Mouse (Mus musculus): Measurements from ENCODE around the gene Sh3bp2. TPM values are rescaled to one million over a fixed set of nuclear protein-coding genes. Genes with fewer than 3 reads are reported as not detected.

The Sh3bp2 gene
- polyA plus RNA-seq, 1 experiment from 2014 or later = 25.9 TPM

GRCm38 (mm10) chr5:34604576-34604975 is 78.9 kb downstream of the Sh3bp2 start:
- no peak overlapping the region for H3K4me2 ChIP-seq
- H3K9me3 ChIP-seq = no peaks in the 10 kb centered on the region
- peaks cover 24% of the 10 kb centered on the region; the same call in 1 of the 2 replicates for H3K36me3 ChIP-seq (replicated peaks)
- no peak overlapping the region for H3K4me3 ChIP-seq
- 95% methylated on average over 5 of the region's 5 CpGs for WGBS
- H3K27me3 ChIP-seq (replicated peaks) = no peaks in the 10 kb centered on the region
- H3K9ac ChIP-seq = no peak overlapping the region
- no peaks in the 10 kb centered on the region for H3K4me1 ChIP-seq
- no peak overlapping the region for H3K27ac ChIP-seq
- no peak for ATAC-seq (replicated peaks)

- no peak for ATAC-seq (replicated peaks)
- no peaks in the 10 kb centered on the region for H3K27me3 ChIP-seq (replicated peaks)
- no peaks in the 10 kb centered on the region for H3K4me1 ChIP-seq
- no peaks in the 10 kb centered on the region for H3K9me3 ChIP-seq
- H3K9ac ChIP-seq = no peak overlapping the region
- H3K4me2 ChIP-seq = no peak overlapping the region
- 87% methylated on average over 8 of the region's 8 CpGs for whole genome bisulfite sequencing
- no peak overlapping the region for H3K27ac ChIP-seq
- peaks cover 38% of the 10 kb centered on the region for H3K36me3 ChIP-seq (replicated peaks)
- no peak overlapping the region for H3K4me3 ChIP-seq
Measured at GRCm38 (mm10) chr5:34607100-34607880, 81.7 kb downstream of the Sh3bp2 start.

GRCm38 (mm10) chr5:34608226-34608625 is 82.6 kb downstream of the Sh3bp2 start:
- 85% methylated on average over 3 of the region's 3 CpGs for WGBS
- ATAC-seq (replicated peaks) = no peak
- Histone ChIP-seq H3K4me2 (no peak overlapping the region), H3K9ac (no peak overlapping the region), H3K27me3 (replicated peaks) (no peaks in the 10 kb centered on the region), H3K9me3 (no peaks in the 10 kb centered on the region), H3K4me3 (no peak overlapping the region), H3K36me3 (replicated peaks) (peaks cover 42% of the 10 kb centered on the region), H3K27ac (no peak overlapping the region), H3K4me1 (no peaks in the 10 kb centered on the region)

- 93% methylated on average over 4 of the region's 4 CpGs for WGBS
- Histone ChIP-seq H3K4me1 (no peaks in the 10 kb centered on the region), H3K4me2 (no peak overlapping the region), H3K27me3 (replicated peaks) (no peaks in the 10 kb centered on the region), H3K27ac (no peak overlapping the region), H3K9me3 (no peaks in the 10 kb centered on the region), H3K9ac (no peak overlapping the region), H3K4me3 (no peak overlapping the region), H3K36me3 (replicated peaks) (peaks cover 53% of the 10 kb centered on the region)
- ATAC-seq (replicated peaks) = no peak
Measured at GRCm38 (mm10) chr5:34609966-34610365, 84.3 kb downstream of the Sh3bp2 start.

Small RNA genes within 50 kb of the gene (microRNA-seq; reads per million reads assigned to microRNA genes)
- gene Mir7036b = 0.74 reads per million

Other genes starting within 250 kb of the Sh3bp2 start
- 4.7 and 6.1 TPM in 2 replicates for gene Zfyve28, start 237.4 kb upstream of the Sh3bp2 start, polyA plus RNA-seq (2015; fragmentation: Nextera tagmentation; extraction: Ambion mirVana)
- gene Cfap99, start 237.2 kb upstream of the Sh3bp2 start, polyA plus RNA-seq (2015; fragmentation: Nextera tagmentation; extraction: Ambion mirVana) = 0.10 and 0.28 TPM in 2 replicates
- gene Rnf4, start 189.5 kb upstream of the Sh3bp2 start, polyA plus RNA-seq (2015; fragmentation: Nextera tagmentation; extraction: Ambion mirVana) = 130 and 132 TPM in 2 replicates
- 17.6 and 19.4 TPM in 2 replicates for gene Fam193a, start 155.9 kb upstream of the Sh3bp2 start, polyA plus RNA-seq (2015; fragmentation: Nextera tagmentation; extraction: Ambion mirVana)
- gene Tnip2, start 11.8 kb upstream of the Sh3bp2 start, polyA plus RNA-seq (2015; fragmentation: Nextera tagmentation; extraction: Ambion mirVana) = 10.9 and 13.0 TPM in 2 replicates
- gene Add1, start 47.8 kb downstream of the Sh3bp2 start, polyA plus RNA-seq (2015; fragmentation: Nextera tagmentation; extraction: Ambion mirVana) = 218 and 221 TPM in 2 replicates
- 106 and 118 TPM in 2 replicates for gene Mfsd10, start 111.4 kb downstream of the Sh3bp2 start, polyA plus RNA-seq (2015; fragmentation: Nextera tagmentation; extraction: Ambion mirVana)
- 20.2 and 21.1 TPM in 2 replicates for gene Nop14, start 134.3 kb downstream of the Sh3bp2 start, polyA plus RNA-seq (2015; fragmentation: Nextera tagmentation; extraction: Ambion mirVana)
- 2.7 and 2.8 TPM in 2 replicates for gene Grk4, start 134.5 kb downstream of the Sh3bp2 start, polyA plus RNA-seq (2015; fragmentation: Nextera tagmentation; extraction: Ambion mirVana)
- 15.8 and 17.1 TPM in 2 replicates for gene Htt, start 235.9 kb downstream of the Sh3bp2 start, polyA plus RNA-seq (2015; fragmentation: Nextera tagmentation; extraction: Ambion mirVana)